Mouse (Mus musculus): Measurements from ENCODE around the gene Adcy6.
"Not testable (repeated sequence)": the region's sequence is repeated elsewhere in the genome, so short reads cannot be mapped to it uniquely, and the experiment has no call there.

Adcy6 gene

GRCm38 (mm10) chr15:98602191-98602881 is 7.5 kb downstream of the Adcy6 start:
- peak; percentile 77 for DNase-seq (ENCODE audit: extremely low read depth, low read depth)

- DNase-seq (ENCODE audit: extremely low read depth, low read depth), result no peak
Observed at GRCm38 (mm10) chr15:98601832-98602190, 8.1 kb downstream of the Adcy6 start.

- no peak for DNase-seq (ENCODE audit: extremely low read depth, low read depth)
Observed at GRCm38 (mm10) chr15:98600036-98600709, 9.7 kb downstream of the Adcy6 start.

GRCm38 (mm10) chr15:98596609-98597008 is 13.3 kb downstream of the Adcy6 start:
- DNase-seq (ENCODE audit: extremely low read depth, low read depth), result no peak

GRCm38 (mm10) chr15:98595049-98595448 is 14.8 kb downstream of the Adcy6 start:
- DNase-seq (ENCODE audit: extremely low read depth, low read depth), result no peak

DNA sequence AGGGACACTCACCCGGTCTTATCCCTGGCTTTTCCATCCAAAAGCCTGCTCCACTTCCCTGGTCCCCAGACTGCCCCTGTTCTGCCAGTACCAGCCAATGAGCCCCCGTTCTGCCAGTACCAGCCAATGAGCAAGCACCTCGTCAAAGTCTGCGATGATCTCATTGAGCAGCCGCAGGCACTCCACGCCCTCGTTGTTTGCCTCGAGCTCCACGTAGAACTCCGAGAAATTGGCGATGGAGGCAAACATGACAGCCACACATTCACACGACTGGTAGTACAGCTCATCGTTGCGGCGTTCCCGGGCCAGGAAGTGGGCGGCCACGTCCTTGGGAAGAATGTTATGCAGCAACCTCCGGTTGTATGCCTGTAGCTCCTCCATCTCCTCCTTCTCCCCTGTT is 15.7 kb downstream of the Adcy6 start:
- no peak for DNase-seq (ENCODE audit: extremely low read depth, low read depth)

- no peak for DNase-seq (ENCODE audit: extremely low read depth, low read depth)
Observed at GRCm38 (mm10) chr15:98591396-98591795, 18.5 kb downstream of the Adcy6 start.

- DNase-seq (ENCODE audit: extremely low read depth, low read depth), result no peak
Observed at GRCm38 (mm10) chr15:98589640-98590336, 20.1 kb downstream of the Adcy6 start.

GRCm38 (mm10) chr15:98587751-98588150 is 22.1 kb downstream of the Adcy6 start:
- DNase-seq (ENCODE audit: extremely low read depth, low read depth), result no peak

GRCm38 (mm10) chr15:98586141-98586540 is 23.7 kb downstream of the Adcy6 start:
- DNase-seq (ENCODE audit: extremely low read depth, low read depth), result not testable (repeated sequence)

- DNase-seq (ENCODE audit: extremely low read depth, low read depth), result no peak
Observed at GRCm38 (mm10) chr15:98585421-98585820, 24.5 kb downstream of the Adcy6 start.

DNA sequence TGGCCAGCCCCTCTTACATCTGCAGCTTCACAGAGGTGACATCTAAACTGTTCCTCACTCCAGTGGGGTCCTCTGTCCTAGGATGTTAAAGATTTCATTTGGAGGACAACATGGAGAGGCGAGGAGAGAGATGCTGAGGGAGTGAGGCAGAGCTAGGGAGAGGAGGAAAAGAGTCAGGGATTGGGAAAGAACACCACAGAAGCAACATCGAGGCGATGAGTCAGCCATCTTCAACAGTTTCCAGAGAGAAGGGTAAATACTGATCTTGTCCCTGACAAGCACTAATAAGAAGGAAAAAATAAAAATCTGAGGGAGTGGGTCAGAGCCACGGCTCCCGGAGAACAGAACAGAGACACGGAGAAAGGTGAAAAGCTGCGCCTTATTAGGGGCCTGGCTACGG is 26.9 kb downstream of the Adcy6 start:
- no peak for DNase-seq (ENCODE audit: extremely low read depth, low read depth)

GRCm38 (mm10) chr15:98582410-98582809 is 27.5 kb downstream of the Adcy6 start:
- no peak for DNase-seq (ENCODE audit: extremely low read depth, low read depth)

DNA sequence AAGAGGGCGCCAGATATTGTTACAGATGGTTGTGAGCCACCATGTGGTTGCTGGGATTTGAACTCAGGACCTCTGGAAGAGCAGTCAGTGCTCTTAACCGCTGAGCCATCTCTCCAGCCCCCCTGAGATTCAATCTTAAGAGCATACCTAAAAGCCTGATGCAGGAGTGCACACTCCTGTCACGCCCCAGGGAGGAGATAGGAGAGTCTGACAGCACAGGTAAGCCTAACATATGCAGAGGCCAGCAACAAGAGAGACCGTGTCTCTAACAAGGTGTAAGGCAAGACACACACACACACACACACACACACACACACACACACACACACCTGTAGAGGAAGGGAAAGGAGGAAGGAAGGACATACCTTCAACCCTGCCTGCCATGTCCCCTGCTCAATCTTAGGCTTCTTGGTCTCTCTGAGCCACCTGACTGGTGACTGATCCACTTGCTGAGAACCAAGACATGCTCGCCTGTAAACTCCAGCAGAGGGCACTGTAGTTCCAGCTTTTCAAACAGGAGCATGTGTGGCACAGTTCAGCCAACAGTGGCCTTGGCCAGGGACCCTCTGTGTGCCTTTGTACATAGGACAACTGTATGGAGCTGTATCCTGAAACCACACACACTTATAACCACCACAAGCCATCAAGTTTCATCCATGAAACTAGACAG is 29.9 kb downstream of the Adcy6 start:
- peak; percentile 90 for DNase-seq (ENCODE audit: extremely low read depth, low read depth)

- no peak for DNase-seq (ENCODE audit: extremely low read depth, low read depth)
Observed at GRCm38 (mm10) chr15:98579310-98579709, 30.6 kb downstream of the Adcy6 start.

DNA sequence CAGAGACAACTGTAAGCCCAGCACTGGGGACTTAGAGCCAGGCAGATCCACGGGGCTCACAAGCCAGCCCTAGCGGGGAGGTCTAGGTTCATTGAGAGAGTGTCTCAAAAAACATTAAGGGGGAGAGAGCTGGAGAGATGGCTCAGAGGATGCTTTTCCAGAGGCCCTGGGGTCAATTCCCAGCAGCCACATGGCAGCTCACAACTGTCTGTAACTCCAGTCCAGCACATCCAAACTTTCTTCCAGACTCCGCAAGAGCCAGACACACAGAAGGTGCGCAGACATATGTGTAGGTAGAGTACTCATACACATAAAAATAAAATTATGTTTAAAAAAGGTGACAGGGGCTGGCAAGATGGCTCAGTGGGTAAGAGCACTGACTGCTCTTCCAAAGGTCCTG is 36.6 kb downstream of the Adcy6 start:
- no peak for DNase-seq (ENCODE audit: extremely low read depth, low read depth)

- DNase-seq (ENCODE audit: extremely low read depth, low read depth), result no peak
Observed at GRCm38 (mm10) chr15:98570873-98571538, 38.9 kb downstream of the Adcy6 start, which contains the start of the genes Ccnt1 and 4930415O20Rik. Gene Ccnt1 (minus strand): TSS chr15:98570923. Gene 4930415O20Rik (plus strand): TSS chr15:98571004.

GRCm38 (mm10) chr15:98569795-98570365 is 40.0 kb downstream of the Adcy6 start:
- DNase-seq (ENCODE audit: extremely low read depth, low read depth), result no peak

GRCm38 (mm10) chr15:98569216-98569615 is 40.7 kb downstream of the Adcy6 start:
- DNase-seq (ENCODE audit: extremely low read depth, low read depth), result no peak

DNA sequence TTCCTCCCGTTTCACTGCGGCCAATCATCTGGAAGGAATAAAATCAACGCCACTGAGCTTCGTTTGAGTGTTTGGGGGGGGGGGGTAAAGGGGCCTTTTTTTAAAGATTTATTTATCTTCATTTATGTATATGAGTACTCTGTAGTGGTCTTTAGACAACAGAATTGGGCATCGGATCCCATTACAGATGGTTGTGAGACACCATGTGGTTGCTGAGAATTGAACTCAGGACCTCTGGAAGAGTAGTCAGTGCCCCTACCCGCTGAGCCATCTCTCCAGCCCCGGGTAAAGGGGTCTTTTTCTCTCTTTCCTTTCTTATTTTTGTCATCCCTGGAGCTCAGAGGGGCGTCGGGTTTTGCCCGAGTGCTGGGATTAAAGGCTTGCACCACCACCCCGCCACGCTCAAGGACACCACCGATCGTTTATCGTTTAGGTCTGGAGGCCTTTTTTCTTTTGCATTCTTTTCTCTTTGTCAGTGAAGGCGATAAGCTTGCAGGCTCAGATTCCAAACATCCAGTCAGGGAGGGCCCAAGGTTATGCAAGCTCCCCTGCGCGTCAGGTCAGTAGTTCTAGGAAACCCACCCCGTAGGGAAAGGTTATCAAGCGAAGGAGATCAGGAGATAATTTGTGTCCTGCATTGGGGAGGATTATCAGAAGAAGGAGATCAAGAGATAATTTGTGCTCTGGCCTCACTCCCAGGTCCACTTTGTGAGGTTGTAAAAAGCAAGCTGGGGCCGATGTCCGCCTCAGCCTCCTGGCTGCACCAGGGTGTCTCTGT is 41.4 kb downstream of the Adcy6 start:
- DNase-seq (ENCODE audit: extremely low read depth, low read depth), result no peak

All from MEL-GATA-1-ER (cell line).